Mouse (Mus musculus) kidney, embryonic 14.5 days (tissue): ENCODE data around the gene Ing4. TPM values are rescaled to one million over a fixed set of nuclear protein-coding genes. Genes with fewer than 3 reads are reported as not detected.
A peak's percentile ranks its signal among the peaks of the same experiment; 100 is the strongest.

Experiments used
- ATAC-seq: fragments of 200-750 bp; cut with Nextera tagmentation; 2 replicates; pipeline ENCODE4 v1.8.0; 2017; ENCODE audit warnings: moderate number of reproducible peaks, mild to moderate bottlenecking, moderate TSS enrichment, moderate library complexity; ENCODE audit not compliant: low FRiP score, low TSS enrichment
- H3K27ac ChIP-seq: fragments of 300-500 bp; sonication (generic); 2 replicates; pipeline ENCODE4 v1.5.1; 2014; ENCODE audit warnings: low read depth, mild to moderate bottlenecking, low read length, moderate library complexity, mixed read lengths
- H3K27me3 ChIP-seq: fragments of 300-500 bp; sonication (generic); 2 replicates; pipeline ENCODE4 v1.6.1; 2014; ENCODE audit warnings: mild to moderate bottlenecking, low read length; ENCODE audit not compliant: control insufficient read depth, insufficient read depth
- H3K36me3 ChIP-seq: fragments of 300-500 bp; sonication (generic); 2 replicates; pipeline ENCODE4 v1.6.1; 2014; ENCODE audit warnings: low read length, mixed read lengths; ENCODE audit not compliant: control insufficient read depth, insufficient read depth
- H3K4me1 ChIP-seq: fragments of 300-500 bp; sonication (generic); 2 replicates; pipeline ENCODE4 v1.6.1; 2014; ENCODE audit warnings: low read length, mixed read lengths; ENCODE audit not compliant: control insufficient read depth, insufficient read depth
- H3K4me2 ChIP-seq: fragments of 300-500 bp; sonication (generic); replicated peaks from 2 replicates; pipeline ENCODE4 v1.6.1; 2014; ENCODE audit warnings: low read depth, mild to moderate bottlenecking, low read length
- H3K4me3 ChIP-seq: fragments of 300-500 bp; sonication (generic); 2 replicates; pipeline ENCODE4 v1.5.1; 2014; ENCODE audit warnings: mild to moderate bottlenecking, low read length
- H3K9ac ChIP-seq: fragments of 300-500 bp; sonication (generic); 2 replicates; pipeline ENCODE4 v1.6.1; 2014; ENCODE audit warnings: low read depth, mild to moderate bottlenecking, low read length, moderate library complexity
- H3K9me3 ChIP-seq: fragments of 300-500 bp; sonication (generic); 2 replicates; pipeline ENCODE4 v1.6.1; 2016; ENCODE audit warnings: low read length; ENCODE audit not compliant: control insufficient read depth
- WGBS: fragments of 180-500 bp; shearing (Covaris S2); extraction: QIAGEN DNeasy Blood & Tissue Kit; methylation state at CpG from one replicate; pipeline ENCODE4 v1.1.7; 2014; 5-methylcytosine and 5-hydroxymethylcytosine counted together
- polyA plus RNA-seq: library from polyadenylated mRNA; unstranded; fragments of >200 nt; fragmentation: Nextera tagmentation; extraction: Ambion mirVana; gene quantifications from 2 replicates; pipeline ENCODE4 v1.2.1, GENCODE M21; 2014

Ing4 gene
- polyA plus RNA-seq, 1 experiment from 2014 or later: 111 TPM

DNA sequence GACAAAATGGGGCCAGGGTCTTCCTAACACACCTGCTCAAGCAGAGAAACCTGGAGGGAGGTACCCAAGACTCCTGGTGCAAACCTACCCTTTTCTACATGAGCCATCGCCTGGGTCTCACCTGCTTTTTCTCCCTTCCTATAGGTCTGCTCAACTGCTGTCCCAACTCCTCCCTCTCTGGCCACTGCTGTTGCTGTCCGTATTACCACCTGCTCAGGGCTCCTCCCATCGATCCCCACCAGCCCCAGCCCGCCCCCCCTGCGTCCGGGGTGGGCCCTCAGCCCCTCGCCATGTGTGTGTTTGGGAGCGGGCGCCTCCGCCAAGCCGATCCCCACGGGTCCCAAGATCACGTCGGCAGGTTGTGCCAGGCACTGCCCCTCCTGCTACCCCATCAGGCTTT, 40.5 kb upstream of the Ing4 start:
- 34% methylated on average over 14 of the region's 14 CpGs for WGBS
- H3K4me1 ChIP-seq: peaks cover 21% of the 10 kb centered on the region; the same call in 1 of the 2 replicates

DNA sequence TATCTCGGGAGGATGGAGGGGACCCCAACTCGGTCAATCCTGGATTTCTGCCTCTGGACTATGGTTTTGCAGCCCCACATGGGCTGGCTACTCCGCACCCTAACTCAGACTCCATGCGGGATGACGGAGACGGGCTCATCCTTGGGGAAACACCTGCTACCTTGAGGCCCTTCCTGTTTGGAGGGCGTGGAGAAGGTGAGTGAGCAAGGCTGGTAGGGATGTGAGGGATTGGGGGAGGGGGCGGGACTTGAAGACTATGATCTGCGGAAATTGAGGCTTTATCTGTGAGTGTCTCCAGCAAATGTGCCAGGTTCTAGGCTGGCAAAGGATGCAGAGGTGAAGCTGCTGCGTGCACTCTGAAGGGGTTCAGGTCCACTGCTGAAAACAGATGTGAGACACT, 40.0 kb upstream of the Ing4 start:
- Histone ChIP-seq H3K27me3 (peaks cover 56% of the 10 kb centered on the region), H3K4me3 (no peak overlapping the region)
- no peak for ATAC-seq

More for the DNA sequence above, 40.5 kb upstream of the Ing4 start:
- no peaks in the 10 kb centered on the region for H3K9me3 ChIP-seq
- no peak overlapping the region for H3K4me2 ChIP-seq
- no peaks in the 10 kb centered on the region for H3K36me3 ChIP-seq
- H3K27me3 ChIP-seq: peaks cover 60% of the 10 kb centered on the region
- no peak overlapping the region for H3K4me3 ChIP-seq
- ATAC-seq: no peak
- H3K9ac ChIP-seq: no peak overlapping the region
- H3K27ac ChIP-seq: no peak overlapping the region

DNA sequence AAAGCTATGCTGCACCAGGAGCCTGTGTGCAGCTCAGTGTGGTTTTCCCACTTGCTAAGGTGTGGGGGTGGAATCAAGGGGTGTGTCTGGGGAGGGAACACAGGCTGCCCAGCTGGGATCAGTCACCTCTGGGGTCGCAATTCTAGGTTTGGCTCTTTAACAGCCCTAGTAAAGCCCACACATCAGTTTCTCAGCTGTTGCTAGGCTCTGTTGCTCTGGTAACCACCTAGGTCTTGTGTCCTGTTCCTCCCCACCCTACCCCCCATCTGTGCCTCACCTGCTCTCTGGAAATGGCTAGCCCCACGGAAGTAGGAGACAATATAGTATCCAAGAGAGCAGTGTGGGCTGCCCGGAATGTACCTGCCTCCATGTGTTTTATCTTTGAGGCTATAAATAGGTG, 35.9 kb upstream of the Ing4 start:
- ATAC-seq: no peak
- Histone ChIP-seq H3K27ac (no peak overlapping the region), H3K9ac (no peak overlapping the region), H3K4me3 (no peak overlapping the region), H3K4me1 (peaks cover 4% of the 10 kb centered on the region; the same call in 1 of the 2 replicates), H3K9me3 (no peaks in the 10 kb centered on the region), H3K4me2 (no peak overlapping the region), H3K27me3 (peaks cover 24% of the 10 kb centered on the region), H3K36me3 (no peaks in the 10 kb centered on the region)
- 34% methylated on average over 3 of the region's 3 CpGs for WGBS

More for the DNA sequence above, 40.0 kb upstream of the Ing4 start:
- no peak overlapping the region for H3K4me2 ChIP-seq
- H3K9ac ChIP-seq: no peak overlapping the region
- no peak overlapping the region for H3K27ac ChIP-seq
- WGBS: 29% methylated on average over 10 of the region's 10 CpGs
- peaks cover 21% of the 10 kb centered on the region; the same call in 1 of the 2 replicates for H3K4me1 ChIP-seq
- no peaks in the 10 kb centered on the region for H3K9me3 ChIP-seq
- H3K36me3 ChIP-seq: no peaks in the 10 kb centered on the region

GRCm38 (mm10) chr6:125005086-125005485, 34.5 kb upstream of the Ing4 start:
- WGBS: 15% methylated on average over 3 of the region's 3 CpGs

GRCm38 (mm10) chr6:125008060-125008459, 31.5 kb upstream of the Ing4 start:
- 45% methylated on average over 13 of the region's 13 CpGs for WGBS
- 0 out of 2 replicates have a peak, but pooled peaks have one; percentile 0 for ATAC-seq
- H3K4me2 ChIP-seq: peak overlapping the region; percentile 69
- H3K9me3 ChIP-seq: no peaks in the 10 kb centered on the region
- peaks cover 24% of the 10 kb centered on the region for H3K36me3 ChIP-seq
- H3K27ac ChIP-seq: peak overlapping the region; percentile 99
- H3K4me1 ChIP-seq: peaks cover 8% of the 10 kb centered on the region; the same call in 1 of the 2 replicates
- H3K4me3 ChIP-seq: peak overlapping the region; percentile 81
- H3K9ac ChIP-seq: peak overlapping the region; percentile 99
- H3K27me3 ChIP-seq: no peaks in the 10 kb centered on the region

More at GRCm38 (mm10) chr6:125005086-125005485, 34.5 kb upstream of the Ing4 start:
- Histone ChIP-seq H3K27me3 (peaks cover 11% of the 10 kb centered on the region), H3K4me3 (no peak overlapping the region), H3K4me2 (no peak overlapping the region), H3K9ac (no peak overlapping the region), H3K4me1 (peaks cover 3% of the 10 kb centered on the region; the same call in 1 of the 2 replicates), H3K9me3 (no peaks in the 10 kb centered on the region), H3K27ac (no peak overlapping the region), H3K36me3 (no peaks in the 10 kb centered on the region)
- no peak for ATAC-seq

GRCm38 (mm10) chr6:125008586-125009128, 30.9 kb upstream of the Ing4 start:
- H3K4me3 ChIP-seq: peak overlapping the region; percentile 81
- peak overlapping the region; percentile 69 for H3K4me2 ChIP-seq
- H3K36me3 ChIP-seq: peaks cover 27% of the 10 kb centered on the region
- peak; percentile 97 for ATAC-seq
- no peaks in the 10 kb centered on the region for H3K9me3 ChIP-seq
- H3K27ac ChIP-seq: peak overlapping the region; percentile 99
- H3K9ac ChIP-seq: peak overlapping the region; percentile 99
- peaks cover 7% of the 10 kb centered on the region; the same call in 1 of the 2 replicates for H3K4me1 ChIP-seq
- H3K27me3 ChIP-seq: no peaks in the 10 kb centered on the region
- WGBS: under 1% methylated on average over 29 of the region's 34 CpGs

GRCm38 (mm10) chr6:125009129-125009180, 30.6 kb upstream of the Ing4 start, which contains the start of gene Zfp384:
Gene Zfp384 (plus strand): TSS chr6:125009145.
- Histone ChIP-seq H3K27ac (peak within 1 kb of the TSS; percentile 99), H3K4me3 (peak within 1 kb of the TSS; percentile 81), H3K36me3 (peaks cover 30% of the 10 kb centered on the region), H3K4me1 (peaks cover 5% of the 10 kb centered on the region; the same call in 1 of the 2 replicates), H3K27me3 (no peaks in the 10 kb centered on the region), H3K4me2 (peak within 1 kb of the TSS; percentile 69), H3K9ac (peak within 1 kb of the TSS; percentile 99), H3K9me3 (no peaks in the 10 kb centered on the region)
- no CpG with 5 or more reads among the region's 3 CpGs for WGBS
- ATAC-seq: no peak

DNA sequence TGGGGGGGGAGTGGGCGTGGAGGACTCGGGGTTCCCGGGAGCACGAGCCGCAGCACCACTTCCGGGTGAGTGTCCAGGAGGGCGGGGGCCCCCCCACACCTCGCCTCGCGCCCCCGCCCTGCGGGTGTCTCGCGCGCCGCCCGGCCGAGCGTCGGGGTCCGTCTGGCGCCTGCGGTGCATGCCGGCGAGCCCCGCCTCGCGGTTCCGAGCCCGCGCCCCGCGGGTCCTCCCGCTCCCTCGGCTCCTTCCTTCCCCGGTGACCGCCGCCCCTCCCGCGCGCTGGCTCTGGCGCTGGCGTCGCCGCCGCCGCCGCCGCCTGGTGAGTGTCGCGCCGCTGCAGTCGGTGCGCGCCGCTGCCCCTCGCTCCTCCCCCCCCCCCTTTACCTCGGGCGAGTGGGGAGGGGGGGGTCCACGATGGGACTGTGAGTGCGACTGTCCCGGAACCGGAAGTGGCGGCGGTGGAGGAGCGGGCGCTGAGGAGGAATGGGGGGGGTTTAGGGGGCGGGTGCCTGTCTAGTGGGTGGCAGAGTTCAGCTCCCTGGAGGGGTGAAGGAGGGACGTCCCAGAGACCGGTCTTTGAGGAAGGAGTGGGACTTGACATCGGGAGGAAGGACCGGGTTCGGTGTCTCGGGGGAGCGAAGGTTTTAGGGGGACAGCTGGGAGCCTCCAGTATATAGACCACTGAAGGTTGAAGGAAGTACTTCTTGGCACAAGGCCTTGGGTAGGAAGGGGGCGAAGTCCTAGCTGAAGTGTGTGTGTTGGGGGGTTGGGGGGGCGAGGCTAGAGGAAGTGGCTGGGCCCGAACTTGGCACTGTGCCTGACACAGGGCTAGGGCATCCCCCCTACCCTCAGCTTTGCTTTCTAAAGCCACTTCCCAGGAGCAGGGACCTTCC, 30.1 kb upstream of the Ing4 start:
- ATAC-seq: peak; percentile 88
- Histone ChIP-seq H3K4me3 (peak overlapping the region; percentile 81), H3K4me2 (peak overlapping the region; percentile 69), H3K36me3 (peaks cover 31% of the 10 kb centered on the region), H3K9ac (peak overlapping the region; percentile 99), H3K27ac (peak overlapping the region; percentile 99), H3K9me3 (no peaks in the 10 kb centered on the region), H3K4me1 (peaks cover 5% of the 10 kb centered on the region; the same call in 1 of the 2 replicates), H3K27me3 (no peaks in the 10 kb centered on the region)
- WGBS: under 1% methylated on average over 56 of the region's 78 CpGs

GRCm38 (mm10) chr6:125017682-125018081, 21.9 kb upstream of the Ing4 start:
- WGBS: 95% methylated on average over 3 of the region's 3 CpGs
- H3K9ac ChIP-seq: no peak overlapping the region

More at GRCm38 (mm10) chr6:125017682-125018081, 21.9 kb upstream of the Ing4 start:
- Histone ChIP-seq H3K36me3 (peaks cover 59% of the 10 kb centered on the region), H3K27me3 (no peaks in the 10 kb centered on the region), H3K4me1 (no peaks in the 10 kb centered on the region), H3K27ac (no peak overlapping the region), H3K9me3 (no peaks in the 10 kb centered on the region), H3K4me2 (no peak overlapping the region), H3K4me3 (no peak overlapping the region)
- ATAC-seq: no peak
